Mouse (Mus musculus) CH12.LX (cell line): ENCODE results near the gene Ear14.
"Not testable (repeated sequence)": the region's sequence is repeated elsewhere in the genome, so short reads cannot be mapped to it uniquely, and the experiment has no call there.

Experiments used
- BHLHE40 ChIP-seq: IDR thresholded peaks from 2 replicates; pipeline ENCODE4 v1.6.1; 2011; ENCODE audit warnings: mild to moderate bottlenecking, low read depth, low read length, improper control_type of control experiment
- CHD1 ChIP-seq: IDR thresholded peaks from 2 replicates; pipeline ENCODE4 v1.6.1; 2012; ENCODE audit warnings: low read depth, low read length, improper control_type of control experiment, inconsistent platforms
- CTCF ChIP-seq, 2 experiments: IDR thresholded peaks in 1 of 2; conservative IDR thresholded peaks in 1 of 2; 2 replicates each; pipeline ENCODE4 v1.5.1; 2011 to 2012; ENCODE audit warnings: low read depth in 2 of 2, low read length in 2 of 2, improper control_type of control experiment in 1 of 2, inconsistent platforms in 1 of 2, mild to moderate bottlenecking in 1 of 2, moderate library complexity in 1 of 2
- GABPA ChIP-seq: IDR thresholded peaks from 2 replicates; pipeline ENCODE4 v1.6.1; 2012; ENCODE audit warnings: low read depth, low read length, improper control_type of control experiment, inconsistent platforms; ENCODE audit not compliant: insufficient replicate concordance
- KAT2A ChIP-seq: IDR thresholded peaks from 2 replicates; pipeline ENCODE4 v1.6.1; 2012; ENCODE audit warnings: low read length, improper control_type of control experiment, inconsistent platforms; ENCODE audit not compliant: insufficient replicate concordance
- MAFK ChIP-seq: IDR thresholded peaks from 2 replicates; pipeline ENCODE4 v1.6.1; 2011; ENCODE audit warnings: low read length, improper control_type of control experiment; ENCODE audit not compliant: insufficient replicate concordance
- MAX ChIP-seq: IDR thresholded peaks from 2 replicates; pipeline ENCODE4 v1.6.1; 2011; ENCODE audit warnings: low read length, improper control_type of control experiment
- MAZ ChIP-seq: IDR thresholded peaks from 2 replicates; pipeline ENCODE4 v1.6.1; 2012; ENCODE audit warnings: low read depth, mild to moderate bottlenecking, inconsistent platforms, low read length, improper control_type of control experiment, moderate library complexity
- POLR2A ChIP-seq: IDR thresholded peaks from 2 replicates; pipeline ENCODE4 v1.6.1; 2011; ENCODE audit warnings: low read depth, mild to moderate bottlenecking, improper control_type of control experiment, low read length
- POLR2AphosphoS2 ChIP-seq: IDR thresholded peaks from 2 replicates; pipeline ENCODE4 v1.6.1; 2011; ENCODE audit warnings: low read depth, low read length, improper control_type of control experiment
- TBP ChIP-seq: conservative IDR thresholded peaks from 2 replicates; pipeline ENCODE4 v1.6.1; 2011; ENCODE audit warnings: low read depth, low read length, improper control_type of control experiment
- ZKSCAN1 ChIP-seq: IDR thresholded peaks from 2 replicates; pipeline ENCODE4 v1.6.1; 2012; ENCODE audit warnings: low read depth, inconsistent platforms, low read length, improper control_type of control experiment, borderline replicate concordance

- not testable (repeated sequence) for TF ChIP-seq KAT2A; CTCF (conservative IDR thresholded peaks at IDR 0.05 in 1 of 2, IDR thresholded peaks at IDR 0.05 in 1 of 2; ENCODE audit: low read depth in 2 of 2, low read length in 2 of 2); MAX; GABPA; MAFK; BHLHE40; CHD1; POLR2A; ZKSCAN1; TBP; MAZ; POLR2AphosphoS2
Observed at GRCm38 (mm10) chr14:51161976-51162375, 41.2 kb upstream of the Ear14 start, which contains the start of gene Rnase2b.
